Mouse (Mus musculus): ENCODE data around the gene Manf. TPM values are rescaled to one million over a fixed set of nuclear protein-coding genes. Genes with fewer than 3 reads are reported as not detected.
A peak's percentile ranks its signal among the peaks of the same experiment; 100 is the strongest.

Gene Manf
- 205 and 222 TPM in 2 replicates for polyA plus RNA-seq (2015; fragmentation: Nextera tagmentation; extraction: Ambion mirVana)

DNA sequence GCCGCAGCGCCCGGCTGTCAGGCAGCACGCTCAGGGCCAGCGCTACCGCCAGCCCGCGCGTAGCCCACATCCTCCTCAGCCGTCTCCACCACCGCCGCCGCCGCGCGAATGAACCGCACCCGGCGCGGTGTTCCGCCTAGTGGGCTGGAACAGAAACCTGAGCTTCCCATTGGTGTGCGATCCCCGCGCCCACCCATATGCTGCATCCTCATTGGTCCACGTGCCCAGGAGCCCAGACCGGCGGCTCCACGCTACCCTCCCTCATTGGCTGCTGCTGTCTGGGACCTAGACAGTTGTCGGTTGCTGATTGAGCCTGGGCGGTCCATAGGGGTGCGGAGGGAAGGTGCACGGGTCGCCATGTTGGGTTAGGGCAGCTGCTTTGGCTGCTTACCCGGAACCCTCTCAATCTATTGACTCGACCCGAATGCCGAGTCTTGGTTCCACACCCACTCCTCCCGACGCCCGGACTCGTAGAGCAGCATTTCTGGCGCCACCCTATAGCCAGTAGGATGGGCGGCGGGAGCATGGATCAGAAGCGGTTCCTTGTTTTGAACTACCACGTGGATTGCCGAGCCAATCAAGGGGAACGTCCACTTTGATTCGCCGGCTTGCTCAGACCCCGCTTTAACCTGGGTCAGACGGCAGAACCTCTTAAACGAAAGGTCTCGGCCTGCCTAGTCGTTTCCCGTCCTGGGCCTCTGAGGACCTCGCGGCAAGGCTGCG lies at the start of gene Manf:
Gene Manf, minus strand, starts transcription at position 151 of the 723 bp plus-strand sequence.
- no peaks in the 10 kb centered on the region for H3K9me3 ChIP-seq (replicated peaks)
- ATAC-seq = peak; percentile 99
- H3K9ac ChIP-seq = peak within 1 kb of the TSS; percentile 96
- H3K4me1 ChIP-seq = peaks cover 45% of the 10 kb centered on the region
- H3K4me2 ChIP-seq = peak within 1 kb of the TSS; percentile 81
- H3K27me3 ChIP-seq = no peaks in the 10 kb centered on the region
- H3K36me3 ChIP-seq (ENCODE audit: poor library complexity, severe bottlenecking) = peaks cover 51% of the 10 kb centered on the region
- peak within 1 kb of the TSS; percentile 94 for H3K27ac ChIP-seq
- peak within 1 kb of the TSS; percentile 92 for H3K4me3 ChIP-seq
- under 1% methylated on average over 59 of the region's 59 CpGs for WGBS

DNA sequence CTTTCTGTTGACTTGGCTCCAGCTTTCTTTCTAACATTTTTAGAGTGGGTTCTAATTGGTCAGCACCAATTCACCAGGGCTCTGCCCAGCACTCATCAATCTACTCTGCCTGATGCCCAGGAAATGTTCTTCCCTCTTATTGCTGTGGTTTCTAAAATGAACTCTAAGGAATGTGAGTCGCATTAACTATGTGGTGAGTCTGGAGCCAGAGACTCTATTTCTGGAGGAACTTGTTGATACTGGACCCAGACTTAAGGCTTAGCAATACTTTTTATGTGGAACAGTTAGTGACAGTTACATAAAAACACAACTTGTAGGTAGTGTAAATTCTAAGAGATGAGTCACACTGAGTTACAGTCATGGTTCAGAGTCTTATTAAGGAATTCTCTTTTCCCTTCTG lies 43.2 kb upstream of the Manf start:
- WGBS = 94% methylated on average over 1 of the region's 1 CpGs
- peaks cover 47% of the 10 kb centered on the region for H3K36me3 ChIP-seq (ENCODE audit: poor library complexity, severe bottlenecking)

DNA sequence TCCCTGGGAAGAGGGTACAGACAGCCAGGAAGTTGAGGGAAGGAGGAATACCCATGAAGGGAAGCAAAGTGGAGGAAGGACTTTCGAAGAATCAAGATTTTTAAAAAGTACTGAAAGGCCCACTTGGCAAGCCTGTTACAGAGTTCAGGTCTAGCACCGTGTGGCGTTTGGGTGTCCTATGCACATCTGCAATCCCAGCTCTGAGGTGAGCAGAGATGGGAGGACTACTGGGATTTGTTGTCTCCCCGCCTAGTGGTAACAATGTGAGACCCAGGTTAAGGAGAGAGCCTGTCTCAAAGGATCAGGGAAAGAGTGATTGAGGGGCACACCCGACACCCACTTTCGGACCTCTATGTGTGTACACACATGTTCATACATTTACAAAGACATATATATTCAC lies 23.1 kb upstream of the Manf start:
- Histone ChIP-seq H3K27ac (no peak overlapping the region), H3K36me3 (ENCODE audit: poor library complexity, severe bottlenecking) (peaks cover 10% of the 10 kb centered on the region), H3K4me3 (no peak overlapping the region), H3K4me1 (no peaks in the 10 kb centered on the region), H3K9ac (no peak overlapping the region), H3K4me2 (no peak overlapping the region), H3K9me3 (replicated peaks) (no peaks in the 10 kb centered on the region), H3K27me3 (no peaks in the 10 kb centered on the region)
- 87% methylated on average over 6 of the region's 6 CpGs for WGBS
- no peak for ATAC-seq

More for the DNA sequence above, 43.2 kb upstream of the Manf start:
- Histone ChIP-seq H3K4me3 (no peak overlapping the region), H3K27me3 (no peaks in the 10 kb centered on the region), H3K27ac (no peak overlapping the region), H3K4me1 (no peaks in the 10 kb centered on the region), H3K9me3 (replicated peaks) (no peaks in the 10 kb centered on the region), H3K4me2 (no peak overlapping the region), H3K9ac (no peak overlapping the region)
- ATAC-seq = no peak

DNA sequence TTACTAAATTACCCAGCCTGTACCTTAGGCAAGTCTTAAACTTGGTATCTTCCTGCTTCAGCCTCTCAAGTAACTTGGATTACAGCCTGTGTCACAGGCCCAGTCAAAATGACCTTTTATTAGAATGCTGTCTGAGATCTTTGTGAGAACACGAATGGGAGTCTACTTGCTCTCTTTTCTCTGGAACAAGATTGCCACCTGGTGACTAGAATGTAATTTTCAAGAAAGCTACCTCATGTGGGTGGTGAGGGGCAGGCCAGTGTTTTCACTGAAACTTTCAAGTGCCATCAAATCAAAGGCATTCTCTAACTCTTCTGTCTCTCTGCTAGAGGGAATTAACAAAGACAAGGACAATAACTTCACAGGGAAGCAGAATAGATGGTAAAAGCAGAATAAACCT lies 22.0 kb upstream of the Manf start:
- Histone ChIP-seq H3K4me3 (no peak overlapping the region), H3K27ac (no peak overlapping the region), H3K9ac (no peak overlapping the region), H3K36me3 (ENCODE audit: poor library complexity, severe bottlenecking) (peaks cover 14% of the 10 kb centered on the region), H3K4me2 (no peak overlapping the region), H3K9me3 (replicated peaks) (no peaks in the 10 kb centered on the region), H3K27me3 (no peaks in the 10 kb centered on the region), H3K4me1 (no peaks in the 10 kb centered on the region)
- WGBS = 21% methylated on average over 1 of the region's 1 CpGs
- ATAC-seq = no peak

DNA sequence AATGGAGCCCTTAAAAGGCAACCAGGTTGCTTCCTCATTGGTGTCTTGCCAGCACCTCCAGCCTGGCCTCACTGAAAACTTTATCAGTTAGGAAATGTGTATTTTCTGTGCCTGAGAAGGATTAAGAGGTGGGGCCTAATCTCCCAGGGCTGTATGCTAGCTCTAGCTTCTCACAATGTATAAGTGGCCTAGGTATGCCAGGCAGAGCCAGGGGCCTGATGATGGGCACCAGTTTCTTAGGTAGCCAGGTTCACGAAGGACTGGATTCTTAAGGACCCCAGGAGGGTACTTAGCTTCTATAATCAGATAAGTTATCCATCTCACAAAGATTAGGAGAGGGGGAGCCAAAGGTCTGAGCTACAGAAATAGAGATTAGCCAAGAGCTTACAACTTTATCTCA lies 19.8 kb upstream of the Manf start:
- no peak for ATAC-seq
- Histone ChIP-seq H3K4me2 (no peak overlapping the region), H3K36me3 (ENCODE audit: poor library complexity, severe bottlenecking) (peaks cover 30% of the 10 kb centered on the region), H3K27ac (no peak overlapping the region), H3K9ac (no peak overlapping the region), H3K9me3 (replicated peaks) (no peaks in the 10 kb centered on the region), H3K4me1 (no peaks in the 10 kb centered on the region), H3K27me3 (no peaks in the 10 kb centered on the region), H3K4me3 (no peak overlapping the region)
- 82% methylated on average over 1 of the region's 1 CpGs for WGBS

DNA sequence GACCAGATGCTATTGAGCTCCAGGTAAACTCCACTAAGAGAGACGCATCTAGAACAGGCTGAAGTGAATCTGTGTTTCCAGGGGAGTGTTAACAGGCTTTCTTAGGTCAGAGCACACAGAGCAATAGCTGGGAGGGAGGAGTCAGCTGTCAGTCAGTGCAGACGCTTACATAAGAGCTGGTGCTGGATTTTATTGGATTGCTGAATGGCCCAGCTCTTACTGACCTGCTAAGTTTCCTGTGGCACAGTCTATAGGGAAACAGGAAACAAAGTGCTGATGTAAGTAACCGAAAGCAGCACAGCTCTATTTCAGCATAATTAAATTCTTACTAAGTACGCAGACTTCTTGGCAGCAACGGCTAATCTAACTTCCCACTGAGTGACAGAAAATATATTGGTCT lies 16.9 kb upstream of the Manf start:
- H3K27me3 ChIP-seq = no peaks in the 10 kb centered on the region
- H3K36me3 ChIP-seq (ENCODE audit: poor library complexity, severe bottlenecking) = peaks cover 33% of the 10 kb centered on the region
- no peak overlapping the region for H3K9ac ChIP-seq
- no peak overlapping the region; the same call in 1 of the 2 replicates for H3K27ac ChIP-seq
- WGBS = 62% methylated on average over 5 of the region's 5 CpGs
- H3K4me2 ChIP-seq = no peak overlapping the region
- no peak overlapping the region for H3K4me3 ChIP-seq
- no peaks in the 10 kb centered on the region for H3K9me3 ChIP-seq (replicated peaks)
- H3K4me1 ChIP-seq = no peaks in the 10 kb centered on the region
- ATAC-seq = no peak

DNA sequence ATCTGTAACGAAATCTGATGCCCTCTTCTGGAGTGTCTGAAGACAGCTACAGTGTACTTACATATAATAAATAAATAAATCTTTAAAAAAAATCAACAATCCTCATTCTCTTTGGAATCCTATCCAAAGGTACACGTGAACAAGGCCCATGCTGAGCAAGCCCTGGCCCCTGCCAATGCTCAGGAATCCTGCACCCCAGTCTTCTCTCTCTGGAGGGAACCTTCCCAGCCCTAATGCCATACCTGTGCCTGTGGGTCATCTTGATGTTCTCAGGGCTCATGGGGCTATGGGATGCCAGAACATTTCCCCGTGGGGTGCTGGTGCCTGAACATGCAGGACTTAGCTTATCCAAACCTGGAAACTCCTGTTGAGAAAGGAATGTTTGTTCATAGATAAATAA lies 16.4 kb upstream of the Manf start:
- H3K36me3 ChIP-seq (ENCODE audit: poor library complexity, severe bottlenecking) = peaks cover 33% of the 10 kb centered on the region

DNA sequence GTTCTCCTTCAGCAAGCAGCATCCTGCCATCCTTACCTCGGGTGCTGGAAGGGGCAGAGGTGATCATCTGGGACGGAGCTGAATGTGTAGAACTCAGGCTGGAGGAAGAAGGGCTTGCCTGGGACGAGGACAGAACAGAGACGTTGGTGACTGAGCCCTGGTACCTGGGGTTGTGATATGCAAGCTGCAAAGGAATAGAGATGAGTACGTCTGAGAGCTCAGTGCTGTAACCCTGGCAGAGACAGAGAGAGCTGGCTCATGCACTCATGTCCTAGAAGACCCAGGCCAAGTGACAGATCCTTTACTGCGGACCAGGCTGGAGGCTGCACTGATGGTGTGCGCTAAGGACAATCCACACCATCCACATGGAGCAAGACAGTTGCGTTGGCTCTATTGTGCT lies 14.8 kb upstream of the Manf start:
- 91% methylated on average over 8 of the region's 8 CpGs for WGBS
- H3K27me3 ChIP-seq = no peaks in the 10 kb centered on the region
- H3K9ac ChIP-seq = no peak overlapping the region
- no peak overlapping the region for H3K4me3 ChIP-seq
- no peak overlapping the region for H3K27ac ChIP-seq
- peaks cover 33% of the 10 kb centered on the region for H3K36me3 ChIP-seq (ENCODE audit: poor library complexity, severe bottlenecking)
- no peaks in the 10 kb centered on the region for H3K4me1 ChIP-seq
- H3K4me2 ChIP-seq = no peak overlapping the region
- ATAC-seq = no peak
- no peaks in the 10 kb centered on the region for H3K9me3 ChIP-seq (replicated peaks)

More for the DNA sequence above, 16.4 kb upstream of the Manf start:
- no peak overlapping the region for H3K27ac ChIP-seq
- H3K4me2 ChIP-seq = no peak overlapping the region
- H3K9me3 ChIP-seq (replicated peaks) = no peaks in the 10 kb centered on the region
- WGBS = 83% methylated on average over 3 of the region's 3 CpGs
- H3K4me3 ChIP-seq = no peak overlapping the region
- no peak overlapping the region for H3K9ac ChIP-seq
- no peaks in the 10 kb centered on the region for H3K27me3 ChIP-seq
- no peaks in the 10 kb centered on the region for H3K4me1 ChIP-seq
- ATAC-seq = no peak

DNA sequence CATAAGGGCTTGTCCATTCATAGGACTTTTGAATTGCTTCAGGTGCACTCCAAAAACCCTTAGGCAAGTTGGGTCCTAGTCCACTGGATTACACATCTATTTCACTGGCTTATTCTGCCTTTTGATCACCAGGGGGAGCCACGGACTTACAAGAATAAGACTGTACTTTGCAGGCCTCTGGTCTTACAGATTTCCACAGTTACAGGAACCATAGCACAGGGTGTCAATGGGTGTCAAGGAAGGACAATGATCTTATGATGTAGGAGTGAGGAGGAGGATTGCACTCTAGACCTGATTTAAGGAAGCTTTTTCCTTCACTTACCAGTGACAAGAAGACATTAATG lies 12.0 kb upstream of the Manf start:
- 0 out of 2 replicates have a peak, but pooled peaks have one; percentile 33 for ATAC-seq
- 19% methylated on average over 1 of the region's 1 CpGs for WGBS
- peaks cover 41% of the 10 kb centered on the region for H3K36me3 ChIP-seq (ENCODE audit: poor library complexity, severe bottlenecking)

DNA sequence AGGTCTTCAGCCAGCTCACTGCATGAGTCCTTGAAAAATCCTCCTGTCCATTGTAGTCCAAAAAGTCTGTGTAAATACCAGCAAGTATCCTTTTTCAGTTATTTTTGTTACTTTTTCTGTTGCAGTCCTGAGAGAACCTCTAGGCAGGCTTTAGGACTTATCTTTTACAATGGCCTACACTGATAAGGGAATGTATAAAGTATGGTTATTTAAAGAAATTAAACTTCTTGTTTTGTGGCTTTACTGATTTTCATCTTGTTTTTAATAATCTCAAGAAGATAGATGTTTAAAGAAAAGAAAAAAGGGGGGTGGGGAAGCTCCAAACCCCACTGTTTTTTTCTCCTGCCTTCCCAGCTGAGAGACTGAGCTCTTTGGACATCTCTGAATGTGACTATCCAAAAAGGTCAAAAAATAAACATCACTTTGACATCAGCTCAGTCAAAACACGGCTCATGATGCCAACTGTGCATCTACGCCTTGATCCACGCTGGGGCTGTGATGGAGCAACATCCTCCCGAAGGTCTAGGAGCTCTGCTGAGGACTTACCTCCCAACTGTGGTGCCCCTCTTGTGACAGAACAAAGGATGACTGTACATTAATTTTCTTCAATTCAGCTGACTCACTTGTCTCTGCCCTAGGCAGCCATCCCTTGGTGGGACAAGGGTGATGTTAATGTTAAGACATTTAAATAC lies 11.5 kb upstream of the Manf start:
- no peaks in the 10 kb centered on the region for H3K27me3 ChIP-seq
- peaks cover 37% of the 10 kb centered on the region for H3K36me3 ChIP-seq (ENCODE audit: poor library complexity, severe bottlenecking)
- H3K4me3 ChIP-seq = no peak overlapping the region
- no peaks in the 10 kb centered on the region for H3K9me3 ChIP-seq (replicated peaks)
- no peak overlapping the region for H3K4me2 ChIP-seq
- WGBS = 86% methylated on average over 4 of the region's 4 CpGs
- no peaks in the 10 kb centered on the region for H3K4me1 ChIP-seq
- no peak overlapping the region for H3K9ac ChIP-seq
- no peak for ATAC-seq
- H3K27ac ChIP-seq = no peak overlapping the region

More for the DNA sequence above, 12.0 kb upstream of the Manf start:
- Histone ChIP-seq H3K9ac (no peak overlapping the region), H3K9me3 (replicated peaks) (no peaks in the 10 kb centered on the region), H3K27ac (no peak overlapping the region), H3K4me2 (no peak overlapping the region), H3K4me1 (no peaks in the 10 kb centered on the region), H3K27me3 (no peaks in the 10 kb centered on the region), H3K4me3 (no peak overlapping the region)

DNA sequence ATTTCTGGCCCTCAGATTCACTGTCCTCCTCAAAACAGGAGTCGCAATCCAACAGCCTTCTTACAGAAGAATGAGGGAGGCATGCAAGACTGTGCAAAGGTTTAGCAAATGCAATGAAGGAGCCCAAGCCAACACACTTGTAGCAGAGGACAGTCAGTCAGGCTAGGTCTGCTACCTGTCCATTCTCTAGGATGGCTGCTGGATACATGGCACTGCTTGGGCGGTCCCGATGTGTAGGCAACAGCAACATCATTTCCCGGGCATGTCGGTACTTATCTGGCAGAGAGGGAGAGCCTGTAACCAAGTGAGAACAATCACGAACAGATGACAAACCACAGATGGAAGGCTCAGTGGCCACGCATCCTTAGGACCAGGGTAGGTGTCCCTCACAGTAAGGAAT lies 9.8 kb upstream of the Manf start:
- ATAC-seq = no peak
- no peaks in the 10 kb centered on the region for H3K27me3 ChIP-seq
- no peak overlapping the region for H3K4me2 ChIP-seq
- H3K27ac ChIP-seq = no peak overlapping the region
- WGBS = 90% methylated on average over 7 of the region's 7 CpGs
- no peak overlapping the region for H3K4me3 ChIP-seq
- peaks cover 29% of the 10 kb centered on the region for H3K36me3 ChIP-seq (ENCODE audit: poor library complexity, severe bottlenecking)
- H3K9me3 ChIP-seq (replicated peaks) = no peaks in the 10 kb centered on the region
- no peaks in the 10 kb centered on the region for H3K4me1 ChIP-seq
- no peak overlapping the region for H3K9ac ChIP-seq

DNA sequence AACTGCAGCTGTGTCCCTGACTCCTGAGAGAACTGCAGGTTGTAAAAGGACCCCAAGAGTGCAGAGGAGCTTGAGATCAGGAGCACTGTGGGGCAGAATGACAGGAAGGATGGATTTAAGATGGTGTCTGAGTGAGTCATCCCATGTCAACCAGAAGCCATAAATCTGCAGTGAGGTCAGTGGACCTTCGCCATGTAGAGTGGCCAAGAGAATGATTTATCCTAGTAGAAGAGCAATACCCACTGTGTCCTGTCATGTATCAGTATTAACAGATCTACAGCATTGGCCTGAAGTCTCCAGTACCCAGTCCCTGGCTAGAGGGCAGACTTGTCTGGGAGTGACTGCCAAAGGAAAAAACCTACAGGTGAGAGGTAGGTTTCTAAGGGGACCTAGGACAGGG lies 7.1 kb upstream of the Manf start:
- Histone ChIP-seq H3K27ac (no peak overlapping the region), H3K4me3 (no peak overlapping the region), H3K36me3 (ENCODE audit: poor library complexity, severe bottlenecking) (peaks cover 44% of the 10 kb centered on the region), H3K4me2 (no peak overlapping the region), H3K9me3 (replicated peaks) (no peaks in the 10 kb centered on the region), H3K9ac (no peak overlapping the region), H3K27me3 (no peaks in the 10 kb centered on the region), H3K4me1 (no peaks in the 10 kb centered on the region)
- WGBS = 93% methylated on average over 1 of the region's 1 CpGs
- no peak for ATAC-seq

Data from forebrain, embryonic 13.5 days (tissue).